Mouse (Mus musculus): ENCODE measurements around the gene Mkln1. TPM values are rescaled to one million over a fixed set of nuclear protein-coding genes. Genes with fewer than 3 reads are reported as not detected.

Gene Mkln1
- polyA plus RNA-seq, 2 experiments = 39.4 to 133 TPM

GRCm38 (mm10) chr6:31389716-31390115, 8.8 kb upstream of the Mkln1 start:
- ATAC-seq (ENCODE audit: insufficient read depth) (no peak), DNase-seq (ENCODE audit: low read depth in 3 of 3, low spot score in 3 of 3) (no peak)

GRCm38 (mm10) chr6:31390243-31390981, 8.1 kb upstream of the Mkln1 start:
- no peak overlapping the region for H3K4me2 ChIP-seq (ENCODE audit: low read depth)
- H3K27ac ChIP-seq = no peak overlapping the region
- TF ChIP-seq CTCF (IDR thresholded peaks at IDR 0.05; ENCODE audit: low read depth) = peak; percentile 39; the same call in 1 of the 2 replicates
- TF ChIP-seq EP300 (IDR thresholded peaks at IDR 0.05; ENCODE audit: low read depth) = no peak
- no peaks in the 10 kb centered on the region for H3K27me3 ChIP-seq (ENCODE audit: control insufficient read depth, insufficient read depth, low read length)
- H3K9ac ChIP-seq (replicated peaks) = no peak overlapping the region
- ATAC-seq (ENCODE audit: insufficient read depth) (no peak), DNase-seq (ENCODE audit: low read depth in 3 of 3, low spot score in 3 of 3) (no peak)
- no peaks in the 10 kb centered on the region for H3K9me3 ChIP-seq (ENCODE audit: control insufficient read depth, low read length)
- 62% methylated on average over 8 of the region's 8 CpGs for WGBS (ENCODE audit: insufficient replicate concordance)
- no peaks in the 10 kb centered on the region for H3K4me1 ChIP-seq (replicated peaks; ENCODE audit: control insufficient read depth in 2 of 2, insufficient read depth in 2 of 2, low read length in 1 of 2)
- H3K36me3 ChIP-seq (replicated peaks; ENCODE audit: control insufficient read depth, insufficient read depth, low read depth) = no peaks in the 10 kb centered on the region
- H3K4me3 ChIP-seq (ENCODE audit: insufficient read depth in 1 of 2, low read depth in 2 of 2, low read length in 2 of 2) = no peak overlapping the region

More at GRCm38 (mm10) chr6:31389716-31390115, 8.8 kb upstream of the Mkln1 start:
- TF ChIP-seq EP300 (IDR thresholded peaks at IDR 0.05; ENCODE audit: low read depth) = no peak
- no peak for TF ChIP-seq CTCF (IDR thresholded peaks at IDR 0.05; ENCODE audit: low read depth)
- Histone ChIP-seq H3K4me1 (replicated peaks; ENCODE audit: control insufficient read depth in 2 of 2, insufficient read depth in 2 of 2, low read length in 1 of 2) (0 out of 4 replicates have a peak, but pooled peaks cover 0 to 3% of the 10 kb centered on the region in 2 experiments), H3K4me3 (ENCODE audit: insufficient read depth in 1 of 2, low read depth in 2 of 2, low read length in 2 of 2) (no peak overlapping the region), H3K27ac (no peak overlapping the region), H3K9me3 (ENCODE audit: control insufficient read depth, low read length) (no peaks in the 10 kb centered on the region), H3K36me3 (replicated peaks; ENCODE audit: control insufficient read depth, insufficient read depth, low read depth) (no peaks in the 10 kb centered on the region), H3K27me3 (ENCODE audit: control insufficient read depth, insufficient read depth, low read length) (no peaks in the 10 kb centered on the region), H3K4me2 (ENCODE audit: low read depth) (no peak overlapping the region), H3K9ac (replicated peaks) (no peak overlapping the region)
- 66% methylated on average over 6 of the region's 6 CpGs for WGBS (ENCODE audit: insufficient replicate concordance)

- TF ChIP-seq CTCF (IDR thresholded peaks at IDR 0.05; ENCODE audit: low read depth) = no peak
- ATAC-seq (ENCODE audit: insufficient read depth) = no peak
- H3K36me3 ChIP-seq (replicated peaks; ENCODE audit: control insufficient read depth, insufficient read depth, low read depth) = no peaks in the 10 kb centered on the region
- H3K27me3 ChIP-seq (ENCODE audit: control insufficient read depth, insufficient read depth, low read length) = no peaks in the 10 kb centered on the region
- no peak overlapping the region for H3K4me2 ChIP-seq (ENCODE audit: low read depth)
- H3K27ac ChIP-seq = no peak overlapping the region
- DNase-seq (ENCODE audit: low read depth in 3 of 3, low spot score in 3 of 3) = no peak
- peaks cover 16 to 18% of the 10 kb centered on the region in 2 experiments for H3K4me1 ChIP-seq (replicated peaks; ENCODE audit: control insufficient read depth in 2 of 2, insufficient read depth in 2 of 2, low read length in 1 of 2)
- no peak overlapping the region for H3K4me3 ChIP-seq (ENCODE audit: insufficient read depth in 1 of 2, low read depth in 2 of 2, low read length in 2 of 2)
- H3K9me3 ChIP-seq (ENCODE audit: control insufficient read depth, low read length) = no peaks in the 10 kb centered on the region
- 71% methylated on average over 5 of the region's 5 CpGs for WGBS (ENCODE audit: insufficient replicate concordance)
- no peak overlapping the region; the same call in 1 of the 2 replicates for H3K9ac ChIP-seq (replicated peaks)
Measured at GRCm38 (mm10) chr6:31392871-31393270, 5.7 kb upstream of the Mkln1 start.

GRCm38 (mm10) chr6:31396118-31396517, 2.4 kb upstream of the Mkln1 start:
- H3K4me2 ChIP-seq (ENCODE audit: low read depth) = no peak overlapping the region
- no peak for TF ChIP-seq CTCF (IDR thresholded peaks at IDR 0.05; ENCODE audit: low read depth)
- no peak for TF ChIP-seq EP300 (IDR thresholded peaks at IDR 0.05; ENCODE audit: low read depth)
- no peaks in the 10 kb centered on the region for H3K36me3 ChIP-seq (replicated peaks; ENCODE audit: control insufficient read depth, insufficient read depth, low read depth)
- ATAC-seq (ENCODE audit: insufficient read depth) (no peak), DNase-seq (ENCODE audit: low read depth in 3 of 3, low spot score in 3 of 3) (no peak)
- 13% methylated on average over 4 of the region's 4 CpGs for WGBS (ENCODE audit: insufficient replicate concordance)
- no peaks in the 10 kb centered on the region for H3K27me3 ChIP-seq (ENCODE audit: control insufficient read depth, insufficient read depth, low read length)
- H3K4me3 ChIP-seq (ENCODE audit: insufficient read depth in 1 of 2, low read depth in 2 of 2, low read length in 2 of 2) = no peak overlapping the region
- H3K9me3 ChIP-seq (ENCODE audit: control insufficient read depth, low read length) = no peaks in the 10 kb centered on the region
- H3K27ac ChIP-seq = no peak overlapping the region
- no peak overlapping the region for H3K9ac ChIP-seq (replicated peaks)
- H3K4me1 ChIP-seq (replicated peaks; ENCODE audit: control insufficient read depth in 2 of 2, insufficient read depth in 2 of 2, low read length in 1 of 2) = peaks cover 30 to 33% of the 10 kb centered on the region in 2 experiments

- TF ChIP-seq CTCF (IDR thresholded peaks at IDR 0.05; ENCODE audit: low read depth) = no peak
- TF ChIP-seq EP300 (IDR thresholded peaks at IDR 0.05; ENCODE audit: low read depth) = no peak
- Histone ChIP-seq H3K4me3 (ENCODE audit: insufficient read depth in 1 of 2, low read depth in 2 of 2, low read length in 2 of 2) (no peak overlapping the region), H3K36me3 (replicated peaks; ENCODE audit: control insufficient read depth, insufficient read depth, low read depth) (no peaks in the 10 kb centered on the region), H3K4me1 (replicated peaks; ENCODE audit: control insufficient read depth in 2 of 2, insufficient read depth in 2 of 2, low read length in 1 of 2) (peaks cover 30 to 36% of the 10 kb centered on the region in 2 experiments), H3K27me3 (ENCODE audit: control insufficient read depth, insufficient read depth, low read length) (no peaks in the 10 kb centered on the region), H3K27ac (peak overlapping the region; percentile 59; the same call in 1 of the 2 replicates), H3K4me2 (ENCODE audit: low read depth) (peak overlapping the region; percentile 72), H3K9me3 (ENCODE audit: control insufficient read depth, low read length) (no peaks in the 10 kb centered on the region), H3K9ac (replicated peaks) (no peak overlapping the region)
- DNase-seq (ENCODE audit: low read depth in 3 of 3, low spot score in 3 of 3) = no peak
- ATAC-seq (ENCODE audit: insufficient read depth) = no peak
Measured at GRCm38 (mm10) chr6:31397308-31397707, 1.2 kb upstream of the Mkln1 start.

Measured in liver, embryonic 14.5 days (tissue).